Mouse (Mus musculus) E14TG2a.4 (cell line): Measurements from ENCODE around the gene Shank3.

ENCODE experiments used
- CTCF ChIP-seq: conservative IDR thresholded peaks from 2 replicates; pipeline ENCODE4 v1.5.1; 2014; ENCODE audit warnings: low read length
- NANOG ChIP-seq: IDR thresholded peaks from 2 replicates; pipeline ENCODE4 v1.6.1; 2014; ENCODE audit warnings: borderline replicate concordance, low read length, mixed read lengths
- POU5F1 ChIP-seq: IDR thresholded peaks from 2 replicates; pipeline ENCODE4 v1.6.1; 2014; ENCODE audit warnings: low read length, borderline replicate concordance

GRCm38 (mm10) chr15:89462176-89462575, 37.2 kb upstream of the Shank3 start:
- no peak for TF ChIP-seq CTCF
- TF ChIP-seq NANOG, result no peak
- no peak for TF ChIP-seq POU5F1
